Mouse (Mus musculus): Measurements from ENCODE around the gene Nrde2. TPM values are rescaled to one million over a fixed set of nuclear protein-coding genes. Genes with fewer than 3 reads are reported as not detected.
A peak's percentile ranks its signal among the peaks of the same experiment; 100 is the strongest.

Nrde2 gene
- total and polyA plus RNA-seq, 3 experiments, result 16.5 to 17.2 TPM; not detected in 1

GRCm38 (mm10) chr12:100187756-100188430 lies 28.4 kb upstream of the Nrde2 start:
- no peaks in the 10 kb centered on the region for H3K27me3 ChIP-seq (ENCODE audit: control insufficient read depth in 1 of 2, insufficient read depth in 2 of 2, low read length in 2 of 2)
- no peaks in the 10 kb centered on the region for H3K9me3 ChIP-seq (replicated peaks; ENCODE audit: insufficient read depth, low read length)
- H3K9ac ChIP-seq (ENCODE audit: control insufficient read depth, low read depth, low read length, poor library complexity, severe bottlenecking), result peak overlapping the region; percentile 92
- peaks cover 10 to 23% of the 10 kb centered on the region in 2 experiments for H3K4me1 ChIP-seq (ENCODE audit: control insufficient read depth in 1 of 2, insufficient read depth in 2 of 2, low read length in 2 of 2)
- DNase-seq (ENCODE audit: low read depth, low spot score), result no peak
- H3K4me3 ChIP-seq (ENCODE audit: control insufficient read depth in 1 of 2, insufficient read depth in 1 of 2, low read depth in 2 of 2, low read length in 2 of 2), result peak overlapping the region; percentile 70 to 78
- TF ChIP-seq TBP (IDR thresholded peaks at IDR 0.05; ENCODE audit: low read depth, low read length) (peak; percentile 36), UBTF (IDR thresholded peaks at IDR 0.05; ENCODE audit: borderline replicate concordance, insufficient read depth, low read depth, low read length) (0 out of 2 replicates have a peak, but pooled peaks have one; percentile 38), USF2 (IDR thresholded peaks at IDR 0.05; ENCODE audit: borderline replicate concordance in 1 of 2, insufficient read depth in 1 of 2, low read depth in 1 of 2, low read length in 2 of 2) (no peak), MAFK (IDR thresholded peaks at IDR 0.05; ENCODE audit: borderline replicate concordance, low read depth, low read length) (no peak), CHD2 (IDR thresholded peaks at IDR 0.05; ENCODE audit: low read length) (no peak), USF1 (IDR thresholded peaks at IDR 0.05; ENCODE audit: low read depth, low read length) (no peak), POLR2A (IDR thresholded peaks at IDR 0.05; ENCODE audit: control insufficient read depth in 1 of 2, insufficient read depth in 1 of 2, low read depth in 1 of 2, low read length in 2 of 2, poor library complexity in 1 of 2) (peak in 1 of 2 experiments; percentile 25; a peak in 1 of 4 replicates)
- peaks cover 0 to 26% of the 10 kb centered on the region in 2 experiments; a peak in 2 of 4 replicates for H3K36me3 ChIP-seq (ENCODE audit: control insufficient read depth in 1 of 2, insufficient read depth in 2 of 2, low read length in 2 of 2)
- H3K79me2 ChIP-seq (ENCODE audit: control insufficient read depth, insufficient read depth, low read length, poor library complexity), result no peaks in the 10 kb centered on the region; the same call in 1 of the 2 replicates
- peak overlapping the region; percentile 64 for H3K27ac ChIP-seq (ENCODE audit: control insufficient read depth, low read depth, low read length)

GRCm38 (mm10) chr12:100187013-100187755 lies 27.7 kb upstream of the Nrde2 start:
- no peaks in the 10 kb centered on the region; the same call in 1 of the 2 replicates for H3K79me2 ChIP-seq (ENCODE audit: control insufficient read depth, insufficient read depth, low read length, poor library complexity)
- DNase-seq (ENCODE audit: low read depth, low spot score), result peak; percentile 99
- H3K4me1 ChIP-seq (ENCODE audit: control insufficient read depth in 1 of 2, insufficient read depth in 2 of 2, low read length in 2 of 2), result peaks cover 10 to 23% of the 10 kb centered on the region in 2 experiments
- H3K9ac ChIP-seq (ENCODE audit: control insufficient read depth, low read depth, low read length, poor library complexity, severe bottlenecking), result peak overlapping the region; percentile 91
- peaks cover 0 to 26% of the 10 kb centered on the region in 2 experiments; a peak in 2 of 4 replicates for H3K36me3 ChIP-seq (ENCODE audit: control insufficient read depth in 1 of 2, insufficient read depth in 2 of 2, low read length in 2 of 2)
- H3K27ac ChIP-seq (ENCODE audit: control insufficient read depth, low read depth, low read length), result peak overlapping the region; percentile 97
- TF ChIP-seq KAT2A (conservative IDR thresholded peaks at IDR 0.05; ENCODE audit: low read depth, low read length) (peak; percentile 75; the same call in 1 of the 2 replicates), E2F4 (IDR thresholded peaks at IDR 0.05; ENCODE audit: borderline replicate concordance, low read depth, low read length) (0 out of 2 replicates have a peak, but pooled peaks have one; percentile 54), NRF1 (IDR thresholded peaks at IDR 0.05; ENCODE audit: insufficient read depth, low read depth, low read length, poor library complexity, severe bottlenecking) (no peak), ELF1 (IDR thresholded peaks at IDR 0.05; ENCODE audit: low read depth, low read length) (peak; percentile 56; the same call in 1 of the 2 replicates), POLR2A (IDR thresholded peaks at IDR 0.05; ENCODE audit: control insufficient read depth in 1 of 2, insufficient read depth in 1 of 2, low read depth in 1 of 2, low read length in 2 of 2, poor library complexity in 1 of 2) (peak; percentile 22 to 78; a peak in 3 of 4 replicates), SIN3A (IDR thresholded peaks at IDR 0.05; ENCODE audit: low read length) (peak; percentile 77), HCFC1 (IDR thresholded peaks at IDR 0.05; ENCODE audit: low read depth, low read length) (peak; percentile 90), MAX (IDR thresholded peaks at IDR 0.05; ENCODE audit: low read length) (no peak; the same call in 1 of the 2 replicates), MYC (IDR thresholded peaks at IDR 0.05; ENCODE audit: low read depth, low read length) (peak; percentile 57; the same call in 1 of the 2 replicates), POLR2AphosphoS5 (IDR thresholded peaks at IDR 0.05; ENCODE audit: borderline replicate concordance, low read depth, low read length) (no peak), MXI1 (IDR thresholded peaks at IDR 0.05; ENCODE audit: low read depth, low read length) (peak; percentile 71), TCF12 (IDR thresholded peaks at IDR 0.05; ENCODE audit: low read depth, low read length) (0 out of 2 replicates have a peak, but pooled peaks have one; percentile 9), UBTF (IDR thresholded peaks at IDR 0.05; ENCODE audit: borderline replicate concordance, insufficient read depth, low read depth, low read length) (peak; percentile 29; the same call in 1 of the 2 replicates), NELFE (IDR thresholded peaks at IDR 0.05; ENCODE audit: low read depth, low read length) (peak; percentile 54), CHD1 (IDR thresholded peaks at IDR 0.05; ENCODE audit: low read depth, low read length) (0 out of 2 replicates have a peak, but pooled peaks have one; percentile 65), TBP (IDR thresholded peaks at IDR 0.05; ENCODE audit: low read depth, low read length) (peak; percentile 76)
- H3K4me3 ChIP-seq (ENCODE audit: control insufficient read depth in 1 of 2, insufficient read depth in 1 of 2, low read depth in 2 of 2, low read length in 2 of 2), result peak overlapping the region; percentile 70 to 78
- H3K27me3 ChIP-seq (ENCODE audit: control insufficient read depth in 1 of 2, insufficient read depth in 2 of 2, low read length in 2 of 2), result no peaks in the 10 kb centered on the region
- H3K9me3 ChIP-seq (replicated peaks; ENCODE audit: insufficient read depth, low read length), result no peaks in the 10 kb centered on the region

Data from MEL (cell line).